Mouse (Mus musculus) myocyte (in vitro differentiated cells): ENCODE results near the gene Jag1. TPM values are rescaled to one million over a fixed set of nuclear protein-coding genes. Genes with fewer than 3 reads are reported as not detected.
A peak's percentile ranks its signal among the peaks of the same experiment; 100 is the strongest.

Experiments used
- H3K27me3 ChIP-seq: one replicate; pipeline ENCODE4 v1.6.1; 2011; ENCODE audit not compliant: control insufficient read depth, insufficient read depth, insufficient read length
- H3K36me3 ChIP-seq: one replicate; pipeline ENCODE4 v1.6.1; 2011; ENCODE audit not compliant: control insufficient read depth, insufficient read depth
- H3K4me2 ChIP-seq: one replicate; pipeline ENCODE4 v1.6.1; 2011; ENCODE audit warnings: low read depth, control low read depth
- H3K4me3 ChIP-seq: one replicate; pipeline ENCODE4 v1.5.1; 2011; ENCODE audit warnings: mild to moderate bottlenecking, control low read depth, moderate library complexity
- H3K79me2 ChIP-seq: one replicate; pipeline ENCODE4 v1.6.1; 2011; ENCODE audit not compliant: control insufficient read depth, insufficient read depth
- H3ac ChIP-seq: one replicate; pipeline ENCODE4 v1.6.1; 2011; ENCODE audit not compliant: control insufficient read depth, insufficient read length
- CEBPB ChIP-seq: IDR thresholded peaks from 2 replicates; pipeline ENCODE4 v1.6.1; 2011; ENCODE audit warnings: mild to moderate bottlenecking, moderate library complexity; ENCODE audit not compliant: poor library complexity, insufficient read depth, severe bottlenecking
- E2F4 ChIP-seq: IDR thresholded peaks from one replicate; pipeline ENCODE4 v1.6.1; 2011; ENCODE audit warnings: mild to moderate bottlenecking, control low read depth, moderate library complexity; ENCODE audit not compliant: insufficient read depth
- MAX ChIP-seq: IDR thresholded peaks from one replicate; pipeline ENCODE4 v1.6.1; 2011; ENCODE audit warnings: low read depth, mild to moderate bottlenecking, control low read depth
- MYOD1 ChIP-seq, 3 experiments: IDR thresholded peaks; one replicate each; pipeline ENCODE4 v1.6.1; 2011; ENCODE audit warnings: control low read depth in 2 of 3, low read depth in 2 of 3, mild to moderate bottlenecking in 2 of 3, moderate library complexity in 1 of 3; ENCODE audit not compliant: insufficient read length in 2 of 3, control insufficient read depth in 1 of 3
- MYOG ChIP-seq, 3 experiments: IDR thresholded peaks; one replicate each; pipeline ENCODE4 v1.6.1; 2011; ENCODE audit warnings: control low read depth in 2 of 3, low read depth in 2 of 3, mild to moderate bottlenecking in 2 of 3; ENCODE audit not compliant: insufficient read length in 2 of 3, control insufficient read depth in 1 of 3, insufficient read depth in 1 of 3
- POLR2A ChIP-seq: IDR thresholded peaks from one replicate; pipeline ENCODE4 v1.6.1; 2011; ENCODE audit warnings: low read depth, mild to moderate bottlenecking, control low read depth, moderate library complexity; ENCODE audit not compliant: insufficient read length
- POLR2AphosphoS2 ChIP-seq: IDR thresholded peaks from one replicate; pipeline ENCODE4 v1.6.1; 2011; ENCODE audit warnings: low read depth, control low read depth; ENCODE audit not compliant: insufficient read length
- REST ChIP-seq: IDR thresholded peaks from one replicate; pipeline ENCODE4 v1.6.1; 2011; ENCODE audit warnings: mild to moderate bottlenecking, control low read depth, moderate library complexity; ENCODE audit not compliant: insufficient read depth, insufficient read length
- SRF ChIP-seq: IDR thresholded peaks from one replicate; pipeline ENCODE4 v1.6.1; 2011; ENCODE audit warnings: low read depth; ENCODE audit not compliant: control insufficient read depth, insufficient read length
- TCF12 ChIP-seq: IDR thresholded peaks from one replicate; pipeline ENCODE4 v1.6.1; 2011; ENCODE audit warnings: mild to moderate bottlenecking, control low read depth; ENCODE audit not compliant: poor library complexity, insufficient read depth, severe bottlenecking
- TCF3 ChIP-seq: IDR thresholded peaks from one replicate; pipeline ENCODE4 v1.6.1; 2011; ENCODE audit warnings: low read depth, control low read depth; ENCODE audit not compliant: insufficient read length
- USF1 ChIP-seq: IDR thresholded peaks from one replicate; pipeline ENCODE4 v1.6.1; 2011; ENCODE audit warnings: low read depth, mild to moderate bottlenecking, control low read depth, moderate library complexity
- polyA plus RNA-seq: library from polyadenylated mRNA; unstranded; fragments of >200 nt; fragmentation: generic; extraction: Trizol; gene quantifications from one replicate; pipeline ENCODE4 v1.2.1, GENCODE M21; 2012; ENCODE audit warnings: missing spikeins

The Jag1 gene
- polyA plus RNA-seq, 1 experiment: 17.9 TPM

DNA sequence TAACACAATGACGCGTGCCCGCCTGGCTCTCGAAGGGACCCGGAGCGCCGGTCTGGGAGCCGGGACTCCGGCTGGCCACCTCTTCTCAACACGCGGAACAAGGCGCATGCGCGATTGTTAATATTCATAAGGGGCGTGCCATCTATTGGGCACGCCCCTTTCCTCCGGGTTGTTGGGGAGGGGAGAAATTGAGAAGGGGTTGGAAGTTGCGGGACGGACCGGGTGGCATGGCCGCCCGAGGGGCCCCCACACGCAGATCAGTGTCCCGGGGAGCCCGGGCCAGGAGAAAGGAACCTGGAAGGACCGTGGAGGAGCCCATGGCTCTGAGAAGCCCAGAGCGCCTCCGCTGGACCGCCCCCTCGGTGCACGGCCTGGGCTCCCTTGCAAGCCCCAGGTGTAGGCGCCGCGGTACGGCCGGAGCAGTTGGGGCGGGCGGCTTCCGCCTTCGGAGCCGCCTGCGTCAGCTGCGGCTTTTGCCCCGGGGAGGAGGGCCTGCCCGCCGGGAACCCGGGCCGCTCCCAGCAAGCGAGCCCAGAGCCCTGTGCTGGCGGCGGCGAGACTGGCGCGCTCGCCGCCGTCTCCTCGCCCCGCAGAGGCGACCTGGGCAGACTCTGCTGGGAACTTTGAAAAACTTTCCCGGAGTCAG, 354 bp upstream of the Jag1 start:
- Histone ChIP-seq H3ac (peak overlapping the region; percentile 21), H3K4me3 (peak overlapping the region; percentile 99), H3K79me2 (peaks cover 38% of the 10 kb centered on the region), H3K4me2 (peak overlapping the region; percentile 96), H3K36me3 (peaks cover 4% of the 10 kb centered on the region), H3K27me3 (no peaks in the 10 kb centered on the region)
- TF ChIP-seq TCF3 (no peak), MYOD1 (IDR thresholded peaks at IDR 0.05; ENCODE audit: control insufficient read depth in 1 of 3, insufficient read length in 2 of 3, low read depth in 2 of 3) (peak in 1 of 3 experiments; percentile 54), MYOG (IDR thresholded peaks at IDR 0.05; ENCODE audit: control insufficient read depth in 1 of 3, insufficient read depth in 1 of 3, insufficient read length in 2 of 3, low read depth in 2 of 3) (peak in 1 of 3 experiments; percentile 54), SRF (no peak), E2F4 (no peak), POLR2A (peak; percentile 77), USF1 (no peak), MAX (no peak), POLR2AphosphoS2 (peak; percentile 79)

DNA sequence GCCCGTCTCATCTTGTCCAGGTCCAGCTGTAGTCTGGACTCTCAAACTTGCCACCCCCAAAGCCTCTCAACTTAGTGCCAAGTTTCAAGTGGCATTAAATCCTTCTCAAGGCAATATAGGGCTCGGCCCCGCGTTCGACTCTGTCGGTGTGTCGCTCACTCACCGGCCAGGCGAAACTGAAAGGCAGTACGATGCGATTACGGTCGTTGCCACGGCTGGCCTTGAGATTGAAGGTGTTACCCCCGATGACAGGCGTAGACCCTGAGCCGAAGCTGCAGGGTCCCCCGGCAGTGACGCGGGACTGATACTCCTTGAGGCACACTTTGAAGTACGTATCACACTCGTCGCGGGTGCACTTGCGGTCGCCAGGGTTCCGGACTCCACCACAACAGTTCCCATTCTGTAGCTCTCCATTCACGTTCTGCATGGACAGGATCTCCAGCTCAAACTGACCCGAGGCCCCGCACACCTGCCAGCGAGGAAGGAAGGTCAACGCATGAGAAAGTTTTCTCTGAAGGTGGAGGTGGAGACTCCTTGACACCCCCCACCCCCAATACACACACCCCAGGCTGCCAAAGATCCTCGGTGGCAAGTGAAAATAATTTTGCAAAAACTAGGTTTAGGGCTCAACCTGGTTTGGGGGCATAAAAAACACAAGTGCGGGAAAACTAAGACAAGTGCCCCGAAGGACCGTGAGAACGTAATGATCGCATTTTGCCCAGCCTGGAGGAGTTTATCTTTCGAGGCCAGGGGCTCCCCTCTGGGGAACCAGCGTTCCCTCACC, 1.0 kb downstream of the Jag1 start:
- Histone ChIP-seq H3K4me2 (peak overlapping the region; percentile 96), H3K36me3 (peaks cover 4% of the 10 kb centered on the region)

DNA sequence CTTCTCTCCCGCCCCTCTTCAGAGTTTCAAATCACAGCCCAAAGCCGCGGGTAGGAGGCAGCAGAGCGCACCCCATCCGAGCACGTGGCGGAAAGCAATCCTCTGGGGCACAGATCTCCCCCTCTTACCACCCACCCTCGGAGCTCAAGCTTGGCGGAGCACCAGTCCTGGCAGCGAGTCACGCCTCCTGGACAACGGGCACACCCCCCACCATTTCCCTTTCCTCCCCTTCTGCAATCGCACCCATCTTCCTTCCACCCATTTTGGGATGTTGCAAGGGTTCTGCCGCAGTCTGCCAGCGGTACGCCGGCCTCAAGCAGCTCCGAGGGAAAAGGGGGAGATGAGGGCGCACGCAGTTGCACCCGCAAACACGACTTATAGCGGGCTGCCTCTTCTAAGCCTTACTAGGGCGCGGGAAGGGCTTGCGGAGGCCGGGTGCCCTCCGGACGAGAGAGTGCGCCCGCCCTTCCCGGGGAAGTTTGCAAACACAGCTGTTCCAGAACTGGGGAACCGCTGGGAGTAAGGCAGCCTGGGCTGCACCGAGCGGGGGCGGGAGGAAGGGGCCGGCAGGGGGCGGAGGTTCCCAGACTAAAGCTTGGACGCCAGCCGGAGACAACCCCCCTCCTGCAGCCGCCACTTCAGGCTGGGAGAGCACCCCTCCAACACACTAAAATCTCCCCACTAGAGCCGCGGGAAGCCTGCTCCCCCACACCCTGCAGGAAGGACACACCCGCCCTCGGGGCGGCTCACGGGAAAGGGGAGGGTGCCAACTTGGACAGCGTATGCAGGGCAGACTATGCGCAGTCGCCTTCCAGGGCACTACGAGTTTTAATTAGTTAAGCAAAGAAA, 2.0 kb downstream of the Jag1 start:
- Histone ChIP-seq H3ac (peak overlapping the region; percentile 21), H3K4me2 (peak overlapping the region; percentile 96), H3K79me2 (peaks cover 62% of the 10 kb centered on the region), H3K27me3 (no peaks in the 10 kb centered on the region), H3K36me3 (peaks cover 4% of the 10 kb centered on the region), H3K4me3 (peak overlapping the region; percentile 99)
- TF ChIP-seq SRF: no peak
- peak; percentile 74 for TF ChIP-seq USF1
- TF ChIP-seq TCF12: no peak
- peak in 2 of 3 experiments; percentile 52 to 61 for TF ChIP-seq MYOD1 (IDR thresholded peaks at IDR 0.05; ENCODE audit: control insufficient read depth in 1 of 3, insufficient read length in 2 of 3, low read depth in 2 of 3)
- peak in 1 of 3 experiments; percentile 51 for TF ChIP-seq MYOG (IDR thresholded peaks at IDR 0.05; ENCODE audit: control insufficient read depth in 1 of 3, insufficient read depth in 1 of 3, insufficient read length in 2 of 3, low read depth in 2 of 3)
- peak; percentile 93 for TF ChIP-seq MAX
- peak; percentile 45 for TF ChIP-seq POLR2AphosphoS2
- no peak for TF ChIP-seq TCF3
- TF ChIP-seq POLR2A: no peak
- 0 out of 2 replicates have a peak, but pooled peaks have one; percentile 5 for TF ChIP-seq CEBPB
- TF ChIP-seq REST: no peak

More for the DNA sequence above, 1.0 kb downstream of the Jag1 start:
- TF ChIP-seq REST: no peak
- peak; percentile 49 for TF ChIP-seq POLR2AphosphoS2
- peak; percentile 52 for TF ChIP-seq POLR2A
- Histone ChIP-seq H3K27me3 (no peaks in the 10 kb centered on the region), H3K79me2 (peaks cover 52% of the 10 kb centered on the region), H3K4me3 (peak overlapping the region; percentile 99), H3ac (peak overlapping the region; percentile 21)

- no peak for TF ChIP-seq POLR2A
- TF ChIP-seq TCF12: no peak
- TF ChIP-seq MYOD1 (IDR thresholded peaks at IDR 0.05; ENCODE audit: control insufficient read depth in 1 of 3, insufficient read length in 2 of 3, low read depth in 2 of 3): no peak
- peaks cover 4% of the 10 kb centered on the region for H3K36me3 ChIP-seq
- H3K4me3 ChIP-seq: peak overlapping the region; percentile 99
- no peaks in the 10 kb centered on the region for H3K27me3 ChIP-seq
- peaks cover 72% of the 10 kb centered on the region for H3K79me2 ChIP-seq
- no peak overlapping the region for H3ac ChIP-seq
- peak overlapping the region; percentile 96 for H3K4me2 ChIP-seq
Observed at GRCm38 (mm10) chr2:137113288-137114061, 3.0 kb downstream of the Jag1 start.
